Mouse (Mus musculus) CH12.LX (cell line): ENCODE measurements around the gene Sdccag8. TPM values are rescaled to one million over a fixed set of nuclear protein-coding genes. Genes with fewer than 3 reads are reported as not detected.

Experiments used
- DNase-seq: peaks from one replicate; pipeline ENCODE4 v3.0.0-alpha.2; 2013; ENCODE audit errors: extremely low read depth
- H3K27ac ChIP-seq: 2 replicates; pipeline ENCODE4 v1.5.1; 2012; ENCODE audit warnings: low read depth, mild to moderate bottlenecking, control low read depth, moderate library complexity; ENCODE audit not compliant: insufficient read depth
- H3K27me3 ChIP-seq: replicated peaks from 2 replicates; pipeline ENCODE3; 2012; ENCODE audit warnings: inconsistent platforms
- H3K36me3 ChIP-seq, 2 experiments: replicated peaks in 1 of 2; 2 replicates each; pipeline versions ENCODE3 to v1.6.1; 2012; ENCODE audit warnings: inconsistent platforms in 1 of 2, low read length in 1 of 2, mild to moderate bottlenecking in 1 of 2, mixed read lengths in 1 of 2, moderate library complexity in 1 of 2; ENCODE audit not compliant: control insufficient read depth in 1 of 2, insufficient read depth in 1 of 2
- H3K4me1 ChIP-seq, 2 experiments: 2 replicates each; pipeline ENCODE4 v1.6.1; 2012; ENCODE audit warnings: inconsistent platforms in 1 of 2, moderate library complexity in 1 of 2; ENCODE audit not compliant: insufficient read depth in 2 of 2, control insufficient read depth in 1 of 2
- H3K4me2 ChIP-seq: 2 replicates; pipeline ENCODE4 v1.6.1; 2012; ENCODE audit warnings: low read depth, mild to moderate bottlenecking, control low read depth; ENCODE audit not compliant: poor library complexity, insufficient read depth, severe bottlenecking
- H3K4me3 ChIP-seq, 3 experiments: fragments of 150-350 bp in 1 of 3; sonication (generic) in 1 of 3; replicated peaks in 1 of 3; 2 replicates each; pipeline versions ENCODE3 to v1.5.1; 2011 to 2012; ENCODE audit warnings: low read depth in 2 of 3, low read length in 2 of 3, mild to moderate bottlenecking in 2 of 3, moderate library complexity in 2 of 3, control low read depth in 1 of 3, improper control_type of control experiment in 1 of 3, inconsistent platforms in 1 of 3, mixed read lengths in 1 of 3; ENCODE audit not compliant: poor library complexity in 1 of 3
- H3K79me2 ChIP-seq: replicated peaks from 2 replicates; pipeline ENCODE4 v1.6.1; 2012; ENCODE audit warnings: mild to moderate bottlenecking, moderate library complexity; ENCODE audit not compliant: control insufficient read depth, poor library complexity, insufficient read depth, severe bottlenecking; ENCODE audit errors: extremely low read depth
- H3K9ac ChIP-seq: 2 replicates; pipeline ENCODE4 v1.6.1; 2012; ENCODE audit warnings: low read depth, mild to moderate bottlenecking, control low read depth, moderate library complexity; ENCODE audit not compliant: insufficient read depth
- H3K9me3 ChIP-seq: replicated peaks from 2 replicates; pipeline ENCODE3; 2012; ENCODE audit warnings: low read length, inconsistent platforms, mixed read lengths
- CHD1 ChIP-seq: IDR thresholded peaks from 2 replicates; pipeline ENCODE4 v1.6.1; 2012; ENCODE audit warnings: low read depth, low read length, improper control_type of control experiment, inconsistent platforms
- E2F4 ChIP-seq: IDR thresholded peaks from 2 replicates; pipeline ENCODE4 v1.6.1; 2011; ENCODE audit warnings: low read depth, low read length, improper control_type of control experiment; ENCODE audit not compliant: insufficient replicate concordance
- EP300 ChIP-seq: IDR thresholded peaks from 2 replicates; pipeline ENCODE4 v1.6.1; 2011; ENCODE audit warnings: low read length, improper control_type of control experiment
- ETS1 ChIP-seq: conservative IDR thresholded peaks from 2 replicates; pipeline ENCODE4 v1.6.1; 2012; ENCODE audit warnings: low read depth, mild to moderate bottlenecking, inconsistent platforms, low read length, improper control_type of control experiment, moderate library complexity
- GABPA ChIP-seq: IDR thresholded peaks from 2 replicates; pipeline ENCODE4 v1.6.1; 2012; ENCODE audit warnings: low read depth, low read length, improper control_type of control experiment, inconsistent platforms; ENCODE audit not compliant: insufficient replicate concordance
- HCFC1 ChIP-seq: IDR thresholded peaks from 2 replicates; pipeline ENCODE4 v1.6.1; 2012; ENCODE audit warnings: low read depth, mild to moderate bottlenecking, inconsistent platforms, low read length, improper control_type of control experiment
- IRF4 ChIP-seq: IDR thresholded peaks from 2 replicates; pipeline ENCODE4 v1.6.1; 2014; ENCODE audit warnings: low read depth, mild to moderate bottlenecking, inconsistent platforms, low read length, improper control_type of control experiment
- JUN ChIP-seq: IDR thresholded peaks from 2 replicates; pipeline ENCODE4 v1.6.1; 2011; ENCODE audit warnings: low read depth, mild to moderate bottlenecking, low read length, improper control_type of control experiment, moderate library complexity; ENCODE audit not compliant: insufficient read depth
- KAT2A ChIP-seq: IDR thresholded peaks from 2 replicates; pipeline ENCODE4 v1.6.1; 2012; ENCODE audit warnings: low read length, improper control_type of control experiment, inconsistent platforms; ENCODE audit not compliant: insufficient replicate concordance
- MAFK ChIP-seq: IDR thresholded peaks from 2 replicates; pipeline ENCODE4 v1.6.1; 2011; ENCODE audit warnings: low read length, improper control_type of control experiment; ENCODE audit not compliant: insufficient replicate concordance
- MAX ChIP-seq: IDR thresholded peaks from 2 replicates; pipeline ENCODE4 v1.6.1; 2011; ENCODE audit warnings: low read length, improper control_type of control experiment
- MAZ ChIP-seq: IDR thresholded peaks from 2 replicates; pipeline ENCODE4 v1.6.1; 2012; ENCODE audit warnings: low read depth, mild to moderate bottlenecking, inconsistent platforms, low read length, improper control_type of control experiment, moderate library complexity
- MEF2A ChIP-seq: IDR thresholded peaks from 2 replicates; pipeline ENCODE4 v1.6.1; 2014; ENCODE audit warnings: low read depth, mild to moderate bottlenecking, inconsistent platforms, low read length, improper control_type of control experiment, borderline replicate concordance
- MXI1 ChIP-seq: IDR thresholded peaks from 2 replicates; pipeline ENCODE4 v1.6.1; 2011; ENCODE audit warnings: mild to moderate bottlenecking, low read depth, low read length, improper control_type of control experiment
- MYC ChIP-seq: IDR thresholded peaks from 2 replicates; pipeline ENCODE4 v1.6.1; 2011; ENCODE audit warnings: low read depth, mild to moderate bottlenecking, improper control_type of control experiment, low read length
- NRF1 ChIP-seq: IDR thresholded peaks from 2 replicates; pipeline ENCODE4 v1.6.1; 2014; ENCODE audit warnings: low read depth, mild to moderate bottlenecking, inconsistent platforms, low read length, improper control_type of control experiment, moderate library complexity
- PAX5 ChIP-seq: IDR thresholded peaks from 2 replicates; pipeline ENCODE4 v1.6.1; 2012; ENCODE audit warnings: low read length, inconsistent platforms, mixed read lengths
- RAD21 ChIP-seq: IDR thresholded peaks from 2 replicates; pipeline ENCODE4 v1.6.1; 2011; ENCODE audit warnings: low read depth, mild to moderate bottlenecking, low read length, improper control_type of control experiment, moderate library complexity
- RCOR1 ChIP-seq: conservative IDR thresholded peaks from 2 replicates; pipeline ENCODE4 v1.6.1; 2012; ENCODE audit warnings: low read depth, mild to moderate bottlenecking, inconsistent platforms, low read length, improper control_type of control experiment
- SMC3 ChIP-seq: IDR thresholded peaks from 2 replicates; pipeline ENCODE4 v1.6.1; 2011; ENCODE audit warnings: low read depth, low read length, improper control_type of control experiment
- TCF12 ChIP-seq: IDR thresholded peaks from 2 replicates; pipeline ENCODE4 v1.6.1; 2014; ENCODE audit warnings: low read depth, mild to moderate bottlenecking, inconsistent platforms, low read length, improper control_type of control experiment
- USF1 ChIP-seq: IDR thresholded peaks from 2 replicates; pipeline ENCODE4 v1.6.1; 2014; ENCODE audit warnings: low read depth, mild to moderate bottlenecking, inconsistent platforms, low read length, improper control_type of control experiment
- ZKSCAN1 ChIP-seq: IDR thresholded peaks from 2 replicates; pipeline ENCODE4 v1.6.1; 2012; ENCODE audit warnings: low read depth, inconsistent platforms, low read length, improper control_type of control experiment, borderline replicate concordance
- ZMIZ1 ChIP-seq: IDR thresholded peaks from 2 replicates; pipeline ENCODE4 v1.6.1; 2012; ENCODE audit warnings: low read depth, mild to moderate bottlenecking, inconsistent platforms, low read length, improper control_type of control experiment
- ZNF384 ChIP-seq: IDR thresholded peaks from 2 replicates; pipeline ENCODE4 v1.6.1; 2012; ENCODE audit warnings: low read depth, low read length, improper control_type of control experiment, inconsistent platforms
- dilution Hi-C: fragments of 300-500 bp; cut with MboI; formaldehyde crosslinking; loops from 2 replicates; pipeline ENCODE4 v1.14.3; 2020; ENCODE audit warnings: low sequenced_read_pairs; ENCODE audit not compliant: extremely low pct_unique_long_range_greater_than_20kb, extremely low pct_ligation_motif_present
- in situ Hi-C: fragments of 300-500 bp; cut with MboI; formaldehyde crosslinking; loops from 3 replicates; pipeline ENCODE4 v1.14.3; 2019; ENCODE audit warnings: low sequenced_read_pairs, low pct_ligation_motif_present, low pct_unique_long_range_greater_than_20kb, mixed read lengths
- polyA plus RNA-seq: library from polyadenylated mRNA; unstranded; fragments of >175 nt; gene quantifications from 2 replicates; pipeline ENCODE4 v1.2.1, GENCODE M21; 2012; ENCODE audit warnings: low read depth; ENCODE audit not compliant: insufficient read length
- total RNA-seq, 2 experiments: library from RNA; depleted of rRNA; stranded (reverse); fragments of 300-350 nt in 1 of 2; fragments of >200 nt in 1 of 2; gene quantifications; 2 replicates each; pipeline ENCODE4 v1.2.3; 2012 to 2014

The Sdccag8 gene
- total and polyA plus RNA-seq, 3 experiments, result 10.7 to 18.7 (median 10.9) TPM

DNA sequence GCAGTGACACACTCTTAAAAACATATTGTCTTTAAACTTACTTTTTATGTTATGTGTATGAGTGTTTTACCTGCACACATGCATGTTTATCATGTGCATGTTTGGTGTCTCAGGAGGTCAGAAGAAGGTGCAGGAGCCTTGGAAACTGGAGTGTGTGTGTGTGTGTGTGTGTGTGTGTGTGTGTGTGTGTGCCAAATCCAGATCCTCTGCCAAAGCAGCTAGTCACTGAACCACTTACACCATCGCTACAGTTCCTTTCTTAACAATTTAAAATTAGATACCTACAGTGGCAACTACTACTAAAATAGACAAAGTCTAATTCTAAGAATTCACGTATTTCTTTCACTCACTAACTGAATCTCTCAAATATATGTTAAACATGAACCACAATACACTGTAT is 234.3 kb downstream of the Sdccag8 start:
- Histone ChIP-seq H3K27me3 (no peaks in the 10 kb centered on the region), H3K9ac (no peak overlapping the region), H3K36me3 (no peaks in the 10 kb centered on the region), H3K9me3 (no peaks in the 10 kb centered on the region), H3K79me2 (no peaks in the 10 kb centered on the region), H3K4me2 (no peak overlapping the region), H3K27ac (no peak overlapping the region)
- dilution Hi-C loops, result no loop called here
- in situ Hi-C loops, result no loop called here
- no peak for DNase-seq
- TF ChIP-seq MEF2A (no peak), HCFC1 (no peak), GABPA (no peak), PAX5 (no peak), MXI1 (no peak), ZKSCAN1 (no peak), IRF4 (no peak), EP300 (no peak), E2F4 (no peak), MYC (no peak), CHD1 (no peak), USF1 (no peak), ZMIZ1 (no peak), ZNF384 (no peak), RCOR1 (no peak), MAZ (no peak), MAX (no peak), SMC3 (no peak), RAD21 (no peak), ETS1 (no peak)
- TF ChIP-seq, all 38 proteins: peak for 0
- no peak overlapping the region for H3K4me3 ChIP-seq
- no peaks in the 10 kb centered on the region; a peak in 1 of 4 replicates for H3K4me1 ChIP-seq

DNA sequence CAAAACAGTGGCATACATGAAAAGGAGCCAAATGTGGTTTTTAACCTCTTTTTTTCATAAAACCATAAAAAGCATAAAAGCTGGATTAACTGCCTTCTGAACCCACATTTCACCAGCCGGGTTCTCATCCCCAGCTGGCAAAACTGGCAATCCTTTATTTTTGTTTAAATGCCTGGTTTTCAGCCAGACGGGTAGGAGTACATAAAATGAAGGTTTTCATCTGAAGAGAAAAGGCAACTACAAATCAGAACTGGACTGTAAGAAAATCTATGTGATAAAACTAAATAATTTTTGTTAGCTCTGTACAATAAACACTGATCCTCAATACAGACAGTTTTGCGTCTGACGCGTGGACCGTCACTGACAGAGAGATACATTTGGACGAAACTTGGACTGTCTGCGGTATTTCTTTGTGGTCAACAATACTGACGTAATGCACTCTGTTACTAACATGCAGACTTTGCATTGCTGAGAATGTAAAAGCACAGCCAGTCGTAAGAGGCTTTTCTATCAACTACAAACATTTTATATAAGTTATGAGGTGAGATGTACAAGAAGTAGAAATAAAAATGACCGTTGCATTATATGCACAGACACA is 237.0 kb downstream of the Sdccag8 start:
- Histone ChIP-seq H3K9me3 (no peaks in the 10 kb centered on the region), H3K36me3 (no peaks in the 10 kb centered on the region)
- peak; percentile 43 for TF ChIP-seq JUN
- TF ChIP-seq MAFK, result 0 out of 2 replicates have a peak, but pooled peaks have one; percentile 9
- TF ChIP-seq MYC, result no peak
- TF ChIP-seq RAD21, result no peak
- no peak for TF ChIP-seq KAT2A
- no peak for TF ChIP-seq CHD1
- TF ChIP-seq ZNF384, result no peak
- no peak for TF ChIP-seq SMC3
- no peak for TF ChIP-seq TCF12
- no peak for TF ChIP-seq NRF1
- TF ChIP-seq, all 38 proteins: peak for 2
- Histone ChIP-seq H3K4me2 (peak overlapping the region; percentile 56; the same call in 1 of the 2 replicates), H3K9ac (no peak overlapping the region), H3K27ac (no peak overlapping the region), H3K4me3 (no peak overlapping the region), H3K4me1 (no peaks in the 10 kb centered on the region; a peak in 1 of 4 replicates), H3K79me2 (no peaks in the 10 kb centered on the region), H3K27me3 (no peaks in the 10 kb centered on the region)
- in situ Hi-C loops, result no loop called here
- dilution Hi-C loops, result no loop called here
- no peak for DNase-seq
